Mouse (Mus musculus) forebrain, postnatal 0 days (tissue): ENCODE data around the gene Tmem231. TPM values are rescaled to one million over a fixed set of nuclear protein-coding genes. Genes with fewer than 3 reads are reported as not detected.
A peak's percentile ranks its signal among the peaks of the same experiment; 100 is the strongest.

ENCODE experiments used
- ATAC-seq: fragments of 200-750 bp; cut with Nextera tagmentation; 2 replicates; pipeline ENCODE4 v1.8.0; 2017; ENCODE audit warnings: mild to moderate bottlenecking, moderate library complexity
- DNase-seq: peaks from one replicate; pipeline ENCODE4 v3.0.0-alpha.2; 2015
- H3K27ac ChIP-seq: fragments of 300-500 bp; sonication (generic); 2 replicates; pipeline ENCODE4 v1.5.1; 2014; ENCODE audit warnings: low read depth, mild to moderate bottlenecking, antibody characterized with exemption, low read length, moderate library complexity, mixed read lengths
- H3K27me3 ChIP-seq: fragments of 300-500 bp; sonication (generic); 2 replicates; pipeline ENCODE4 v1.6.1; 2014; ENCODE audit warnings: mild to moderate bottlenecking, low read length, mixed read lengths; ENCODE audit not compliant: insufficient read depth
- H3K36me3 ChIP-seq: fragments of 300-500 bp; sonication (generic); 2 replicates; pipeline ENCODE4 v1.6.1; 2014; ENCODE audit warnings: mild to moderate bottlenecking, moderate library complexity; ENCODE audit not compliant: insufficient read depth
- H3K4me1 ChIP-seq: fragments of 300-500 bp; sonication (generic); 2 replicates; pipeline ENCODE4 v1.6.1; 2014; ENCODE audit warnings: antibody characterized with exemption; ENCODE audit not compliant: insufficient read depth
- H3K4me2 ChIP-seq: fragments of 300-500 bp; sonication (generic); 2 replicates; pipeline ENCODE4 v1.6.1; 2014; ENCODE audit warnings: low read depth, mild to moderate bottlenecking, moderate library complexity
- H3K4me3 ChIP-seq: fragments of 300-500 bp; sonication (generic); 2 replicates; pipeline ENCODE4 v1.5.1; 2014; ENCODE audit warnings: low read depth, low read length, mixed read lengths
- H3K9ac ChIP-seq: fragments of 300-500 bp; sonication (generic); 2 replicates; pipeline ENCODE4 v1.6.1; 2014; ENCODE audit warnings: mild to moderate bottlenecking
- H3K9me3 ChIP-seq: fragments of 300-500 bp; sonication (generic); 2 replicates; pipeline ENCODE4 v1.6.1; 2016; ENCODE audit warnings: low read length
- CTCF ChIP-seq: sonication (generic); IDR thresholded peaks from 2 replicates; pipeline ENCODE4 v1.5.1; 2016; ENCODE audit warnings: antibody characterized with exemption, control low read depth, low read depth
- WGBS: fragments of 180-500 bp; shearing (Covaris S2); extraction: QIAGEN DNeasy Blood & Tissue Kit; methylation state at CpG from one replicate; pipeline ENCODE4 v1.1.7; 2014; 5-methylcytosine and 5-hydroxymethylcytosine counted together
- polyA plus RNA-seq: library from polyadenylated mRNA; unstranded; fragments of >200 nt; fragmentation: Nextera tagmentation; extraction: Ambion mirVana; gene quantifications from 2 replicates; pipeline ENCODE4 v1.2.1, GENCODE M21; 2015
- total RNA-seq: library from RNA; depleted of rRNA; stranded (reverse); fragments of >200 nt; gene quantifications from 2 replicates; pipeline ENCODE4 v1.2.3, GENCODE M21; 2014

Gene Tmem231
- total and polyA plus RNA-seq, 2 experiments from 2014 or later, result 14.7 to 19.9 TPM

DNA sequence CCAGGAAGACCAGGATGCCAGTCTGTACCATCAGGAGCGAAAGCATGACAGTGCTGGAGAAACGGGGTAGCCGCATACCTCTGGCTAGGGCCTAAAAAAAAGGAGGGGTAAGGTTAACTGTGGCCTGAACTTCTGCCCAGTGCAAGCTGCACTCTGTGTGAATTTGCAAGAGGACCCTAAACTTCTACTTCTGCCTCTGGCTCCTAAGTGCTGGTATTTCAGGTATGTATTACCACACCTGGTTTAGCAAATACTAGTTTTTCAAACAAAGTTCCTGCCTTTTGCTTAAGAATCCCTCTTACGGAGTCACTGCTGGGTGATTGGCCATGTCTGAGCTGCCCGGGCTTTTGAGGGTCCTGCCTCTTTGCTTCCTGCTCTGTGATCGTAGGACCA, 42.8 kb downstream of the Tmem231 start:
- 62% methylated on average over 6 of the region's 6 CpGs for WGBS
- TF ChIP-seq CTCF, result no peak
- no peaks in the 10 kb centered on the region for H3K4me1 ChIP-seq
- no peak overlapping the region; the same call in 1 of the 2 replicates for H3K4me2 ChIP-seq
- no peak overlapping the region for H3K4me3 ChIP-seq
- DNase-seq (no peak), ATAC-seq (no peak)
- H3K9me3 ChIP-seq, result no peaks in the 10 kb centered on the region
- no peaks in the 10 kb centered on the region for H3K36me3 ChIP-seq
- H3K9ac ChIP-seq, result no peak overlapping the region
- H3K27me3 ChIP-seq, result peaks cover 13% of the 10 kb centered on the region
- no peak overlapping the region for H3K27ac ChIP-seq

DNA sequence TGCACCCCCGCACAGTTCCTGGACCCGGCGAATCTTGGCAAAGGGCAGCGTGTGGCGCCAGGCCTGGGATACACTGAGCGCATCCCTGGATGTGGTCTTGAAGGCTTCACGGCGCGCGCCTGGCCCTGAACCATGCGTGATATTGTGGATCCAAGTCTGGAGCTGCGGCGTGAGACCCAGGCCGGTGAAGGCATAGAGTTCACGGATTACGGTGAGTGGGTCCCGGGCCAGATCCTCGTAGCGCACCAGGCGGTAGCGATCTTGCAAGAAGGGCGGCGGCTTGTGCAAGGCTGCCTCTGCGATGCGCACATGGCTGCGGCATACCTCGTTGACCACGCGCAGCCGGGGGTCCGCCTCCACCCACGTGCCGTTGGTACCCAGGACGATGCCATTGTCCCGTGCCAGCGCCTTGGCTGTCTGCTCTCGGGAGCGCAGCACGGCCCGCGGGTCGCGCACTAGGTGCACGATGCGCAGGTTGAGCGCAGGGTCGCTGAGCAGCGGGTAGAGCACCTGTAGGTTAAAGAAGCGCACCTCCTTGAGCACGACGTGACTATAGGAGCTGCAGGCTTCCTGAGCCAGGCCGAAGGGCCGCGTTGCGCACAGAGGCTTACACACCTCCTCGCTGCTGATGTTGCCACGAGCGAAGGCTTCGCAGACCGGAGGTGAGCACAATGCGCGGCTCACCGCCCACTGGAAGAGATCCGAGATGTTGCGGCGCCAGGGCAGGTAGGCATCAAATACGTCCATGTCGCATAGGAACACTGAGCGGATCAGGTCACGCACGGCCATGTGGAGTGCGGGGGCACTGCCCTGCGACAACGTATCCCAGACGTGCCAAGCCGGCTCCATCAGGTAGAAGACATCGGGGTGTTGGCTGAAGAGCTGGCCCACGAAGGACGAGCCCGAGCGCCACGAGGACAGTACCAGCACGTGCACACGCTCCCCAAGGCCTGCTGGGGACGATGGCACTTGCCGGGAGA, 43.5 kb downstream of the Tmem231 start:
- no peaks in the 10 kb centered on the region for H3K9me3 ChIP-seq
- H3K4me2 ChIP-seq, result peak overlapping the region; percentile 67
- ATAC-seq, result peak; percentile 51
- no peaks in the 10 kb centered on the region for H3K4me1 ChIP-seq
- H3K27me3 ChIP-seq, result peaks cover 13% of the 10 kb centered on the region
- 11% methylated on average over 85 of the region's 86 CpGs for WGBS
- no peaks in the 10 kb centered on the region for H3K36me3 ChIP-seq
- no peak for TF ChIP-seq CTCF
- peak overlapping the region; percentile 39 for H3K4me3 ChIP-seq
- no peak overlapping the region for H3K27ac ChIP-seq
- H3K9ac ChIP-seq, result peak overlapping the region; percentile 37
- peak; percentile 51 for DNase-seq

DNA sequence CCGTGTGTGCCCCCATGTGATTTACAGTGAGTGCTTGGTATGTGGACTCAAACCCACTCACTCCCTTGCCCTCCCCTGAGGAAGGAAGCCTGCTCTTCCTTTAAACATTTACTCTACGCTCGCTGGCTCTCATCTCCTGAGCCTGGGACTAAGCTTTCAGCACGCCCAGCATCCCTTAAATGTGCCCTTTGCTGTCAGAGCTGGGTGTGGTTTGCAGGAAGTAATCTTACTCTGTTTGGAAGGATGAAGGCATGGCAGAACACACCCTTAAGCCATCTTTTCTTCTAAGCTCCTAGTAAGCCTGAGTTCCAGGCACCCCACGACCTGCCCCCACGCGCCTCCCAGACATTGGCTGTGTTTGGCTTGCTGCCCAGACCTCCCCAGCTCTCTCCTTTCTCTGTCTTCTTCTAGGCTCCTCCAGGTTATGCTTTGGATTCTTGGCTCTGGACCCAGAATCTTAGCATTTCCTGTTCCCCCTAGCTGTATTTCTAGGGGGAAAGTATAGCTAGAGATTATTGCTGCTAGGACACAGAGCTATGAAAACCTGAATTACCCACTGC, 45.5 kb downstream of the Tmem231 start:
- DNase-seq (no peak), ATAC-seq (no peak)
- Histone ChIP-seq H3K9me3 (no peaks in the 10 kb centered on the region), H3K27me3 (peaks cover 13% of the 10 kb centered on the region), H3K4me2 (no peak overlapping the region), H3K4me1 (no peaks in the 10 kb centered on the region), H3K4me3 (no peak overlapping the region), H3K27ac (no peak overlapping the region), H3K9ac (no peak overlapping the region), H3K36me3 (no peaks in the 10 kb centered on the region)
- 33% methylated on average over 7 of the region's 7 CpGs for WGBS
- TF ChIP-seq CTCF, result no peak

DNA sequence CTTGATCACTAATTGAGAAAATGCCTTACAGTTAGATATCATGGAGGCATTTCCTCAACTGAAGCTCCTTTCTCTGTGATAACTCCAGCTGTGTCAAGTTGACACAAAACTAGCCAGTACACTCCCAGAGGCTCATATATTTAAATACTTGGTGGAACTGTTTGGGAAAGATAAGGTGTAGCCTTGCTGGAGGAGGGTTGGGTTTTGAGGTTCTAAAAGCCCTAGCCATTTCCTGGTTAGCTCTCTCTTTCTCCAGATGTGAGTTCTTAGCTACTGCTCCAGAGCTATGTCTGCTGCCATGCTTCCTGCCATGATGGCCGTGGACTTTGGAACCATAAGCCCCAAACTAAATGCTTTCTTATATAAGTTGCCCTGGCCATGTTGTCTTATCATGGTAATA, 46.2 kb downstream of the Tmem231 start:
- Histone ChIP-seq H3K9ac (no peak overlapping the region), H3K27me3 (peaks cover 13% of the 10 kb centered on the region), H3K4me1 (no peaks in the 10 kb centered on the region), H3K4me3 (no peak overlapping the region), H3K27ac (no peak overlapping the region), H3K36me3 (no peaks in the 10 kb centered on the region), H3K9me3 (no peaks in the 10 kb centered on the region), H3K4me2 (no peak overlapping the region)
- TF ChIP-seq CTCF, result no peak
- DNase-seq (no peak), ATAC-seq (no peak)
- 89% methylated on average over 1 of the region's 1 CpGs for WGBS

DNA sequence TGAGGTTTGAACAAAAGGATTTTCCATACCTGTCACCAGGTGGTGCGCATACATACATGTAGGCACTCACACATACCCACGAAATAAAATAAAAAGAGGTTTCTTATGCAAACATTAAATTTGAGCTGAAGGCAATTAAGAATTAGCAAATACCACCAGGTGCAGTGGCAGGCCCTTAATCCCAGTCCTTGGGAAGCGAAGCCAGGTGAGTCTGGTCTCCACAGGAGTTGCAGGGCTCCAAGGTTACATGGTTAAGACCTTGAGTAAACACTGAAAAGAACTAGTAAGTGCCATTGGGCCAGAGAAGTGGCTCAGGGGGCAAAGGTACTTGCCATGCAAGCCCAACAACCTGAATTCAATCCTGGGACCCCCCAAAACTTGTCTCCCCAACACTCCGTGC, 50.1 kb downstream of the Tmem231 start:
- Histone ChIP-seq H3K4me1 (no peaks in the 10 kb centered on the region), H3K27me3 (no peaks in the 10 kb centered on the region), H3K36me3 (no peaks in the 10 kb centered on the region), H3K4me2 (no peak overlapping the region), H3K27ac (no peak overlapping the region), H3K4me3 (no peak overlapping the region), H3K9ac (no peak overlapping the region), H3K9me3 (no peaks in the 10 kb centered on the region)
- no peak for ATAC-seq
- 89% methylated on average over 4 of the region's 4 CpGs for WGBS
- no peak for TF ChIP-seq CTCF
- DNase-seq, result no peak

DNA sequence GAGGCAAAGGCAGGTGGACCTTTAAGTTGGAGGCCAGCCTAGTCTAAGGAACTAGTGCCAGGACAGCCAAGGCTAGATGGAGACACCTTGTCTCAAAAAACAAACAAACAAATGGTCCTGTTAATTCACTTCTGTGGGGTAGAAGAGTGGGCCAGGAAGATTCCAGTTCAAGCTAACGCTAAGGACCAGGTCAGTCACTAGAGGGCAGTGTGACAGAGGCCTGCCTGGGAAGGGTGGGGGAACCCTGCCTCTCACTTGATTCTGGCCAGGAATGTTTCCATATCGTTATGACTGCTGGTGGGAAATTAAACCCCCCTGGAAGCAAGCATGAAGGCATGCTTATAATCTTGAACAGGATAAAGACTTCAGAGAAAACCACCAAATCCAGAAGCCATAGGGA, 52.1 kb downstream of the Tmem231 start:
- no peak overlapping the region for H3K9ac ChIP-seq
- peak; percentile 58 for DNase-seq
- TF ChIP-seq CTCF, result peak; percentile 78
- H3K4me2 ChIP-seq, result no peak overlapping the region
- ATAC-seq, result no peak
- no peaks in the 10 kb centered on the region for H3K9me3 ChIP-seq
- H3K27me3 ChIP-seq, result no peaks in the 10 kb centered on the region
- WGBS, result 2% methylated on average over 2 of the region's 2 CpGs
- H3K4me3 ChIP-seq, result no peak overlapping the region
- H3K36me3 ChIP-seq, result no peaks in the 10 kb centered on the region
- no peaks in the 10 kb centered on the region for H3K4me1 ChIP-seq
- H3K27ac ChIP-seq, result no peak overlapping the region

DNA sequence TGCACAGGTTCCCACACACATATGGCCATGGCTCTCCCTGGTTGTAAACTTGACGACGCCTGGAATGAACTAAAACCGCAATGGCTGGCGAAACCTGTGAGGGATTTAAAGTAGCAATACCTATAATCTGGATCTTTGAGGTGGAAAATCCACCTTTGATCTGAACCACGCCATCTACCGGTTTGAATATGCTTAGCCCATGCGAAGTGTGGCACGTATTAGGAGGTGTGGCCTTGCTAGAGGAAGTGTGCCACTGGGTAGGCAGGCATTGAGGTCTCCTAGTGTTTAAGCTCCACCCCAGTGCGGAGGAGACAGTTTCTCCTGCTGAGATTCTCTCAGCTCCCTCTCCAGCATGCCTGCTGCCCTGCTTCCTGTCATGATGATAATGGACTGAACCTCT, 56.0 kb downstream of the Tmem231 start:
- DNase-seq, result no peak
- 71% methylated on average over 9 of the region's 9 CpGs for WGBS

More for the DNA sequence above, 56.0 kb downstream of the Tmem231 start:
- H3K27ac ChIP-seq, result no peak overlapping the region
- H3K36me3 ChIP-seq, result no peaks in the 10 kb centered on the region
- no peak for ATAC-seq
- H3K9ac ChIP-seq, result no peak overlapping the region
- H3K4me1 ChIP-seq, result 0 out of 2 replicates have a peak, but pooled peaks cover 5% of the 10 kb centered on the region
- TF ChIP-seq CTCF, result peak; percentile 7; the same call in 1 of the 2 replicates
- no peak overlapping the region for H3K4me3 ChIP-seq
- H3K27me3 ChIP-seq, result no peaks in the 10 kb centered on the region
- no peaks in the 10 kb centered on the region for H3K9me3 ChIP-seq
- H3K4me2 ChIP-seq, result no peak overlapping the region
